Mouse (Mus musculus) urinary bladder, postnatal 14 days (tissue): Measurements from ENCODE around the gene Enpp1.
A peak's percentile ranks its signal among the peaks of the same experiment; 100 is the strongest.

ENCODE experiments used
- DNase-seq: peaks from one replicate; pipeline ENCODE4 v3.0.0; 2021; ENCODE audit warnings: low spot score

Gene Enpp1

GRCm38 (mm10) chr10:24597789-24598188, 114.2 kb downstream of the Enpp1 start:
- no peak for DNase-seq

- no peak for DNase-seq
These were observed 115.1 kb downstream of the Enpp1 start for GRCm38 (mm10) chr10:24596869-24597339.

- DNase-seq: peak; percentile 61
These were observed 115.7 kb downstream of the Enpp1 start for GRCm38 (mm10) chr10:24596003-24596868.

- peak; percentile 83 for DNase-seq
These were observed 116.5 kb downstream of the Enpp1 start, which contains the start of gene Ccn2 for GRCm38 (mm10) chr10:24595250-24596002. TSS of gene Ccn2 (plus strand) at chr10:24595442.

- DNase-seq: no peak
These were observed 118.4 kb downstream of the Enpp1 start for GRCm38 (mm10) chr10:24593556-24593955.

GRCm38 (mm10) chr10:24592969-24593368, 119.0 kb downstream of the Enpp1 start:
- no peak for DNase-seq

- no peak for DNase-seq
These were observed 119.6 kb downstream of the Enpp1 start for GRCm38 (mm10) chr10:24592318-24592717.

GRCm38 (mm10) chr10:24591741-24592140, 120.2 kb downstream of the Enpp1 start:
- no peak for DNase-seq

GRCm38 (mm10) chr10:24591136-24591535, 120.8 kb downstream of the Enpp1 start:
- peak; percentile 90 for DNase-seq

GRCm38 (mm10) chr10:24590546-24590945, 121.4 kb downstream of the Enpp1 start:
- DNase-seq: no peak

- DNase-seq: no peak
These were observed 122.7 kb downstream of the Enpp1 start for GRCm38 (mm10) chr10:24589238-24589637.

GRCm38 (mm10) chr10:24588824-24589223, 123.1 kb downstream of the Enpp1 start:
- DNase-seq: no peak
